Mouse (Mus musculus) cerebellum, adult 2 months (tissue): ENCODE measurements around the gene Poln.

Experiments
- CTCF ChIP-seq: fragments of 200-500 bp; IDR thresholded peaks from 2 replicates; pipeline ENCODE4 v1.5.1; 2011; ENCODE audit warnings: low read depth, mild to moderate bottlenecking, control low read depth, low read length, moderate library complexity, borderline replicate concordance; ENCODE audit not compliant: insufficient read depth
- POLR2A ChIP-seq: fragments of 200-500 bp; IDR thresholded peaks from 2 replicates; pipeline ENCODE4 v1.6.1; 2011; ENCODE audit warnings: low read length, control low read depth, borderline replicate concordance; ENCODE audit not compliant: insufficient read depth

DNA sequence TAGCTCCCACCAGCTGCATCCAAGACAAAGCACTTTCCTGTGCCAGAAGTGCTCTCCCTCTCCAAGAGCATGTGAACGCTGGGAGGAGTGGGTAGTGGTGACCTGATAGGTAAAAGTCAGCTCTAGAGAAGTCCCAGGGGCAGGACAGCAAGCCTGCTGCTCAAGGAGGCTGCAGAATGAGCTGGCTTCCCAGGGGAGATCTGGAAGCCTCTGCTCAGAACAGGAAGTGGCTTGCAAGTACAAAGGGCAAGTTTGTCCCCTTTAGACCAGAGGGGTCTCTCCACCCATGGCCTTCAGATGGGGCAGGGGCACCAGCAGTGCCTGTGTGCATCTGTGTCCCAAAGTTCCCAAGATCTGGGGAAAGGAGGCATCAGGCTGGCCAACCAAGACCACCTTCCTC lies 20.3 kb upstream of the Poln start:
- no peak for TF ChIP-seq POLR2A
- no peak for TF ChIP-seq CTCF
